Mouse (Mus musculus): Measurements from ENCODE around the gene Camta2.

Gene Camta2

GRCm38 (mm10) chr11:70689578-70689977, 1.7 kb upstream of the Camta2 start:
- DNase-seq (ENCODE audit: low spot score) = no peak

GRCm38 (mm10) chr11:70688372-70688771, 467 bp upstream of the Camta2 start:
- no peak for DNase-seq (ENCODE audit: low spot score)

- no peak for DNase-seq (ENCODE audit: low spot score)
Observed at GRCm38 (mm10) chr11:70686901-70687566, 871 bp downstream of the Camta2 start.

DNA sequence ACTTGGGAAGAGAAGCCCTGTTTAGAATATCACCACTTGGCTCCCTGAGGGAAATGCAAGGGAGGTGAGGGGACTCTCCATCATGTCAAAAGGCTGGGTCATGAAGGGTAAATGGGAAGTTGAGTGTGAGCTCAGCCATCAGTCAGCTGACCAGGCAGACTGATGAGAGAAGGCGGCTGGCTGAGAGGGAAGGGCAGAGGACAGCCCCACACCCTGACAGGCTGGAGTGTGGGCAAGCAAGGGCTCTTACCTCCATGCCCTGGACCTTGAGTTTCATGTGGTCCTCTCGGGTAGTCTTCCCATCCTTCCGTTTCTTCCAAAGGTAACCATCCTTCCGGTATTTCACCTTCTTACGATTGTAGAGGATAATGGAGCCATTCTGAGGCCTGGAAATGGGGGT, 4.3 kb downstream of the Camta2 start:
- DNase-seq (ENCODE audit: low spot score) = no peak

GRCm38 (mm10) chr11:70681897-70682581, 5.9 kb downstream of the Camta2 start:
- peak; percentile 40 for DNase-seq (ENCODE audit: low spot score)

DNA sequence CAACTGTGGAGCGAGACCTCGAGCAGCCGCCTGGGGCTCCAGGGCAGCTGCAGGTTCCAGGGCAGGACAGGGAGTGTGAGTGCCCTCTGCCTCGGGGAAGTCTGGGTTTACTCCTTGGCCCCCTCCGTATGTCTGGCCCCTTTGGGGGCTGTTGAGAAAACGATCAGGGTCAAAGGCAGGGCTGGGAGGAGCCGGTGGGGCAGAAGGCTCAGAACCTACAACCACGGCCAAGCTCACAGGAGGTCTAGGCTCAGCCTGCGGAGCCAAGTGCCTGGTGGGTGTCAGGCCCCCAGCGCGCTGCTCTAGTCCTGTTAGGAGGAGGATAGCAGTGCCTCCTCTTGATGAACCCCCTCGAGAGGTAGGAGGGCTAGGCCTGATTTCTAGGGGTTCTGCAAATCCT, 6.7 kb downstream of the Camta2 start:
- DNase-seq (ENCODE audit: low spot score) = no peak

GRCm38 (mm10) chr11:70679894-70680293, 8.0 kb downstream of the Camta2 start:
- DNase-seq (ENCODE audit: low spot score) = no peak

DNA sequence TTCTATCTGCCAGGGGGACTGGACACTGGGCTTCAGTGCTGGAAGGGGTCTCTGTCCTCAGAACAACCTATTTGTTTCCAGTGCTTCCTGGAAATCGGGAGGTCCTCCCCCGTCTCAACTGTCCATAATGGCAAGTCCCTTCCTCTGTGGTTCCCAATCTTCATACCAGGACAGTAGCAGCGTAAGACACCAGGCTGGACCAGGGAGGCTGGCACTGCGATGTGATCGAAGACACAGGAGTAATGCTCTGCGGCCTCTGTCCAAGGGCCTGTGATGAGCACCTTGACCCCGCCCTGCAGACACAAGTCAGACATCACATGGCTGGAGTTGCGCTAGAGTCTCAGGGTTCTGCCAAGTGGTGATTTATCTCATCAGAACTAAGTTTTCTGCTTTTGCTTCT, 8.5 kb downstream of the Camta2 start:
- no peak for DNase-seq (ENCODE audit: low spot score)

DNA sequence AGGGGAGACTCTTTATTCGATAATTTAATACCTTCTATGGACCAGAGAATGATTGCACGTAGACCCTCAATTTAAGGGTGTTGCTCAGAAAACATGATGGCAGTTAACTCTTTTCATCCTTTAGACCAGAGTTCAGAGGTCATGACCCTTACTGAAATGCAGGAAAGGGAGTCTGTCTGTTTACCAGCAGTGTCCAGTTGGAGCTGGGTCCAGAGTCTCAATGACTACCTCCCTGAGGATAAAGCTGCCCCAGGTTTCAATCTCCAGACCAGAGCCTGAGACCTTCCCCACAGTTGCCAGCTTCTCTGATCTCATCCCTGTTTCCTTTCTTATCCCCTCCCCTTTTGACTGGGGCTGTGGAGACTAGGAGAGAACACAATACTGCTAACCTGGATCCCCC, 9.3 kb downstream of the Camta2 start:
- no peak for DNase-seq (ENCODE audit: low spot score)

DNA sequence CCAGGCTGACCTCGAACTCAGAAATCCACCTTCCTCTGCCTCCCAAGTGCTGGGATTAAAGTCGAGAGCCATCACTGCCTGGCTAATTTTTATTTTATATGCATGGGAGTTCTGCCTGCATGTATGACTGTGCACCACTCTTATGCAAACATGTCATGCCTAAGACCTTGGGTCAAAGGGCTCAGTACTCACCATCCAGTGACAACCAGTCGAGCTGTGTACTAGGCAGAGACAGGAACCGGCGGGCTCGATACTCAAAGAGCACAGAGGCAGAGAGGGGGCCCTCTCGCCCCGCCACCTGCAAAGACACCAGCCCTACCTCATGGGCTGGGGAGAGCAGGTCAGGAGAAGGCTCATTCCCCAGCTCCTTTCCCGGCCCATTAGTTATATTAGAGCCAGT, 9.8 kb downstream of the Camta2 start:
- no peak for DNase-seq (ENCODE audit: low spot score)

DNA sequence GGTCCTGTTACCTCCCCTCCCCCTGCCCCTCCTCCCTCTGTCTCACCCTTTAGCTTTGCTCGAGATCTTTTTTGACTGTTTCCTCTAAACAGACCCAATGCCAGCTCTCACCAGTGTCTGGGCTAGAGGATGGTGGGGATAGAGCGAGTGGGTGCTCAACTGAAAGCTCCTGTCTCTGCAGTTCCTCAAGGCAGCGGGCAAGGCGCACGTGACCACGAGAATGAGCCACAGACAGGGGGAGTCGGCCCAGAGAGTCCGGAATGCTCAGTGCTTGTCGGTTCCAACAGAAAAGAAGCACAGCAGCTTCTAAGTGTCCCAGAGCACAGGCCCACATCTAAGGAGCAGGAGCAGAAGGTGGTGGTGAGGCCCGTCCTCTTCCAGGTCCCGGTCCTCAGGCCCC, 13.4 kb downstream of the Camta2 start:
- no peak for DNase-seq (ENCODE audit: low spot score)

GRCm38 (mm10) chr11:70674014-70674413, 13.9 kb downstream of the Camta2 start:
- no peak for DNase-seq (ENCODE audit: low spot score)

DNA sequence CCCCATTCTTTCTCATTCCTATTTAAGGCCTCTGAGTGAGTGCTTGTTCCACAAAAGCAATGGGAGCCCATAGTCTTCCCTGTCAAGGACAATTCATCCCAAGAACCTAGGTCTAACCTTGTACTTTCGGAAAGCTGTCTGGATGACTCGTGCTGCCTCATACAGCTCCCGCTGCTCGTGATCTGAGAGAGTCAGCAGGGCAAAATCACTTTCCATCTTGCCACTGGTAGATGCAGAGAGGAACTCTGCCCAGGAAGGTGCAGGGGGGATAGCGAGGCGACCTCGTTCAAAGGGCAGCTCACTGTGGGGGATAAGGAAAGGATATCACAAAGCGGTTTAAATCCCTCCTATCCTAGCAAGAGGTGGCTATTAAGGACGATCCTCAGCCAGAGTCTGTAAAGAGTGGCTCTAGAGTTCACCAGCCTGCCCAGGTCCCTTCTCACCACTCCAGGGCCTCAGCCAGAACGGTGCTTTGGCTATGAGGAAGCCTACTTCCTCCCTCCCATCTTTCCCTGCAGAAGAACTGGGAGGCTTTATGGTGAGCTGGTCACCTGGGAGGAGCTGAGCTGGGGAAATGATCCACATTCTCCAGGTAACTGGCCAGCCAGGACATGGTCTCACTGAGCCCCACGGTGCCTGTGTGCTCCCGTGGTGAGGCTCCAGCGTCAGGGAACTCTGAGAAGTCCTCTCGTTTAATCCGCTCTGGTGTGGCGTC, 16.4 kb downstream of the Camta2 start:
- DNase-seq (ENCODE audit: low spot score) = no peak

DNA sequence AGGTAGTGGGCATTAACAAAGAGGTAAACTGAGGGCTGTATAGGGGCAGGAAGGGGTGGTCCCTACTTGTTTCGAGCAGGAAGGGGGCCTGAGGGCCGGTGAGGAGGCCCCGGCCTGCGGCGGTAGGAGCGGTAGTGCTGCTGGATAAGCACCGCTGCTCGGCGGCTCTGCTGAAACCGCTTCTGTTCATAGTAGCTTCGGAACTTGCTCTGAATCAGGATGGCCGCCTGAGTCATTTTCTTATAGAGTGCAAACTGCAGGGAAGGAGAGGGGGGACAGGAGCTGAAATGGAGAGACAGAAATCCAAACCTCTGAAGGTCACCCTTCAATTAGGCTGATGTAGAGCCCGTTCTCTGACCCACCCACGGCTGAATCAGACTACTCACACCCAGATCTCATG, 17.4 kb downstream of the Camta2 start:
- no peak for DNase-seq (ENCODE audit: low spot score)

DNA sequence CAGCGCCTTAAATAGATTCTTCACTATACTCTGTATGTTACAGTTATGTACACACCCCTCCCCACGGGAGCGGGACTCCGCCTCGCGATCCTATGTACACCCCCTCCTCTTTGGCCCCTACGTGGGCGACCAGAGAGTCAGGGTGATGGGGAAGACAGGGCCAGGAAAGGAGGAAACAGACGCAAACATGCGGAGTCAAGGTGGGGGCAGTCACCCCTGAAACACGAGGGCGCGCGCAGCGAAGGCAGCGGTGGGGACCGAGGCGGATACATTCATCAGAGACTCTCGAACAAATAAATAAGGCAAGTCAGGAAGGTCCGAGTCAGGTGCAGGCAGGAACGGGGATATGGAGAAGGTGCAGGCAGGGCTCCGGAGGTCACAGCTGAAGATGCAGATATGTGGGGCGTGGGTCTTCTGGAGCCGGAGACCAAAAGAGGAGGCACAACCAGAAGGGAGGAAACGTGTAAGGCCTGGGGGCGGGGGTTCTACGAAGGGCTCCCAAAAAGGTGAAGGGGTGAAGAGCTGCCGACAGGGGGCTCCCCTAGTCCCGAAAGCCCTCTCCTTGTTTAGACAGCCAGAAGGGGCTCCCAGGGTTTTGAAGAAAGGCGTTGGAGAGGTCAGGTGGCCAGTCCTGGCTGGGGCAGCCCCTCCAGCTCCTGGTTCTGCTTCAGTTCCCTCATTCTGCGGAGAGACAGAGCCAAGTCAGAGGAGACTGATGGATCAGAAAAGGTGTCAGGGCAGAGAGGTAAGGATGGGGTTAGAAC, 18.1 kb downstream of the Camta2 start:
- DNase-seq (ENCODE audit: low spot score) = peak; percentile 86

DNA sequence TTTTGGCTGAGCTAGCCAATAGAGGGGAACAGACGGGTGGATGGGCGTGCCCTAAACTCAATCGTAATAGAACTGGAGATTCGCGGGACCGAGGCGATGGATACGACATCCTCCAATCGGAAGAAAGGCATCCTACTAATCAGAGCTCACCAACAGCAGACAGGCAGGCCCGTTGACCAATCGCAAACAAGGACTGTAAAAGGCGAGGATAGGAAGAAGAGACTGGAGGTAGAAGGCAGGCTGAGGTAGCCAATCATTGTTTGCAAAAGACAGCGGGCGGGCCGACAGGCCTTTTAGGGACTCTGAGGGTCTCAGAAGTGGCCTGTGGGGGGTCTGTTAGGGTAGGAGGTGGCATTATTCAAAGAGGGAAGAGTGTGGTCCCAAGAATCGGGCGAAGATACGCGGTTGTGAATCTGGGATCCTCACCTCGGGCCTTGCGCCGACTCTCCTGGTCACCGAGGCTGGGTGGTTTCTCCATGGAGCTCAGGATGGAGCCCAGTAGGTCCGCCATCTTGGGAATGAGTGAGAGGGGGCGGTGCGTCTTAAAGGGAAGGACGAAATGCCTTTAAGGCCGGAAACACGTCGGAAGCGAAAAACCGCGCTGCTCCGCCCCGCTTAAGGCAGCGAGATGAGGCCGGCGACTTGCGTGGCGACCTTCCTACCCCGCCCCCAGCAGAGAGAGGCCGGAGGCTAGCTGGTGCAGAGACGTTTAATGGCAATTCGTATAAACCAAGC, 19.0 kb downstream of the Camta2 start, which contains the start of gene Spag7:
TSS of gene Spag7 (minus strand) at position 646 of the 735 bp plus-strand sequence.
- peak; percentile 96 for DNase-seq (ENCODE audit: low spot score)

GRCm38 (mm10) chr11:70668335-70668770, 19.6 kb downstream of the Camta2 start:
- no peak for DNase-seq (ENCODE audit: low spot score)

DNA sequence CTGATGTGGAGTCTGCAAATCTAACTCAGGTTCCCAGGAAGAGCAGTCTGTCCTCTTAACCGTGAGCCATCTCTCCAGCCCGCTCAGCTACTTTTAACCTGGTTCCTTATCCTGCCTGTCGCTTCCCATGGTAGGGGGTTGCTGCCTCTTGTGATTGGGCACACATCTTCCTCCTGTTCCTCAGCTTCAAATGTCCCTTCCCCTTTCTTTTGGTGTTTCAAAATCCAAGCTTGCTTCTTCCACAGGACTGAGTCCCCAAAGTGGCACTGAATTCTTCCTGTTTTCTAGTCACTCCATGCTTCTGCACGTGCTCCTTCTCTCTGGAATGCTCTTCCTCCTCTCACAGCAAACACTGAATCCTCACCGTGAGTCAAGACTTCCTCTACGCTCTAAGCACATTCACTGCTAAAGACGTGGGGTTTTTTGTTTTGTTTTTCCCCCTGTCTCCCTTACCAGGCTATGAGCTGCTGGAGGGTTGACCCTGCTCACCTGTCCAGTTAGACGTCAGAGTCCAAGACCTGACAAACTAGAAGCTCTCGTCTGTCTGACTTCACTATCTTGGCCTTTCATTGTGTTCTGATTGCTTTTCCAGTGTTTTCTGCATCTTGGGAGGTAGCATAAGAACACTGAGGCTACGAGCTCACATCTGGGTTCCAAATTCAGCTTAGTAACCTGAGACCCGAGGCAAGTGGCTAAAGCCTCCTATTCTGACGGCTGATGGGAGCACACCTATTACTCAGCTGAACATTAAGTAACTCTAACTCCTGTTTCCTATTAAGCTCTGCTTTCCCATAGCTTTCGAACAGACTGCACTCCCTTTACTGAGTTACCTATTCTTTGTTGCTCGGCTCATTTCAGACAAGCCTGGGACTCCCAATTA, 20.4 kb downstream of the Camta2 start:
- no peak for DNase-seq (ENCODE audit: low spot score)

DNA sequence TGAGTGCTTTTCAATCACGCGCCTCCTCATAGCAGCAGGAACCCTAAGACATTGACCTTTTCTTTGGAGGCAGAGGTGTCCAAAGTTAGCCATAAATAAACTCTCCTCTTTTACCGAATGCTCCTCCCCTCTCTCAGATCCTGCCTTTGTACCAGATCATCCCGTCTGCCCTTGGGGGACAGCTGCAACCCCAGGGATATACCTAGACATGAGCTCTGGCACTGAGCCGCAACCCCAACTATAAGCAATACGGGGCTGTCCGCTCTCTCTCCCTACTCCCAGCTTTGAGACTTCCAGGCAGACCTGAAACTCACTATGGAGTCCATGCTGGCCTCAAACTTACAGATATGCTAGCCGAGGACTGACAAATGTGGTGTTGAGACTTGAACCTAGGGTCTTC, 21.2 kb downstream of the Camta2 start:
- DNase-seq (ENCODE audit: low spot score) = no peak

DNA sequence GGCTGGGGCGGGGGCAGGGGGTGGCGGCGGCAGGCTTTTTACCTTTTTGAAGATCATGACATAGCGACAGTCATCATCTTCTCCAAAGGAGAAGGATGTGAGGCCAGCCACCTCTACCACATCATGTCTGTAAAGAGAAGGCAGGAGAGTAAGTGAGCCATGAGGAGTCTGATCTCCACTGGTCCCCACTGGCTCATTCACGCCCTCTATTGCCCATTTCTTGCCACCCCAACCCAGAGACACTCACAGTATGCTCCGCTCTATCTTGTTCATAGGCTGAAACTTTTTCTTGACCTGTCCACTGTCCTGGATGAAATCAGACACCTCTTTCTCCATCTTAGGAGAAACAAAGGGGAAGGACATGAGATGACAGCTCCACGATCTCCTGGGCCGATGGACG, 23.2 kb downstream of the Camta2 start:
- DNase-seq (ENCODE audit: low spot score) = no peak

GRCm38 (mm10) chr11:70663957-70664356, 23.9 kb downstream of the Camta2 start:
- no peak for DNase-seq (ENCODE audit: low spot score)

All from T-cell, adult 2 months (primary cell).